Mouse (Mus musculus): ENCODE measurements around the gene Dthd1.

The Dthd1 gene

DNA sequence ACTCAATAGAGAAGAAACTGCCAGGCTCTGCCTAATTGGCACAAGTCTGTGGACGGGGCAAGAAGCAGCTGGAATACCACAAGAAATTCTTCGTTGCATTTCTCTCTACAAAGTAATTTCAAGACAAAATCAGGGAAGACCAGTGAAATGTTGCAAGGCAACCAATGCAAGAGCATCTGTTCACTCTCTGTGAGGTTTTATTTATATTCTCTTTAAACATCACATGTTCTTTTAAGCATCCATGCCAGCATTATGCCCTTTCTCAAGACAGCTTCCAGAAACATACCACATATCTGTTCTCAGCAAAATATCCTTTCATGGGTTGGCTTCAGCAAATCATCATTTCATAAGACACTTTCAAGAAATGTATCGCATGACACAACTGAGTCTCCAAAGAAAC is 50.7 kb downstream of the Dthd1 start:
- no peak for DNase-seq (ENCODE audit: low spot score)

GRCm38 (mm10) chr5:62867003-62867402 is 53.4 kb downstream of the Dthd1 start:
- no peak for DNase-seq (ENCODE audit: low spot score)

GRCm38 (mm10) chr5:62879530-62879929 is 65.9 kb downstream of the Dthd1 start:
- DNase-seq (ENCODE audit: low spot score): no peak

DNA sequence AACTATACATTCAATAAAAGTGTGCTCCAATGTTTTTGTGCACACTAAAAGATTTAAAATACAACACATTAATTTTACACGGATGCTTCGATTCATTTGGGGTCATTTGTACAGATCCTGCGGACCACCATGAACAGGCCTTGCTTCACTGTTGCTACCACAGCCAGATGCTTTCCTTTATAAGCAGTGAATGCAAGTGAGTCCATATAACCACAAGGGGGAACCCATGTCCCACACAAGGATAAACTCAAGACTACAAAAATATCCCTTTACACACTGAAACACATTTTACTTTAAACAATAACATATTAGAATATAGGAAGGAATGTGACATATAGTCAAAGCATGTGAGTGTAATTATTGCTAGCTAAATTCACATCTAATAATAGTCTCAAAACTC is 81.7 kb downstream of the Dthd1 start:
- peak; percentile 66 for DNase-seq (ENCODE audit: low spot score)

GRCm38 (mm10) chr5:62906954-62907353 is 93.3 kb downstream of the Dthd1 start:
- no peak for DNase-seq (ENCODE audit: low spot score)

DNA sequence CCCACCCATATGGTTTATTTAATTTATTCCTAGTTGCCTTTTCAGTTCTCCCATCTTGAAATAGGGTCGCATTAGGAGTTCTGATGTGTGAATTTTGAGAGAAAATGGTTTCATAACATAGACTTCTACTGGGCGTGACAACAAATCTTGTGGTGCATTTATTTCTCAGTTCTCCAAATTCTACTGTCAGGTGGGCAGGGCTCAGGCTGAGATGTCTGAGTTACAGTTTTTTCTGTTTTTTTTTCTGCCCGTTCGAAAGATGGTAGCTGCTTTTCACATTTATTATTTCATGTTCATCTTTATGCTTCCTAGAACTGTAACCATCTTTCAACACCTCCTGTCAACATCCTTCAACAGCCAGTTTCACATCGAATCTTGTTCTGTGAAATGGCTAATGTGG is 95.5 kb downstream of the Dthd1 start:
- no peak for DNase-seq (ENCODE audit: low spot score)

GRCm38 (mm10) chr5:62924616-62925015 is 111.0 kb downstream of the Dthd1 start:
- DNase-seq (ENCODE audit: low spot score): no peak
